Mouse (Mus musculus) intestine, postnatal 0 days (tissue): ENCODE measurements around the gene Pde4d. TPM values are rescaled to one million over a fixed set of nuclear protein-coding genes. Genes with fewer than 3 reads are reported as not detected.

ENCODE experiments used
- ATAC-seq: fragments of 200-750 bp; cut with Nextera tagmentation; 2 replicates; pipeline ENCODE4 v1.8.0; 2017; ENCODE audit warnings: mild to moderate bottlenecking, moderate TSS enrichment, moderate library complexity
- H3K27ac ChIP-seq: fragments of 300-500 bp; sonication (generic); 2 replicates; pipeline ENCODE4 v1.5.1; 2014; ENCODE audit warnings: mild to moderate bottlenecking, low read depth, low read length, moderate library complexity
- H3K27me3 ChIP-seq: fragments of 300-500 bp; sonication (generic); replicated peaks from 2 replicates; pipeline ENCODE4 v1.6.1; 2014; ENCODE audit warnings: low read length, mixed read lengths; ENCODE audit not compliant: control insufficient read depth, insufficient read depth
- H3K36me3 ChIP-seq: fragments of 300-500 bp; sonication (generic); 2 replicates; pipeline ENCODE4 v1.6.1; 2014; ENCODE audit warnings: mild to moderate bottlenecking, moderate library complexity; ENCODE audit not compliant: control insufficient read depth, insufficient read depth
- H3K4me1 ChIP-seq: fragments of 300-500 bp; sonication (generic); replicated peaks from 2 replicates; pipeline ENCODE4 v1.6.1; 2014; ENCODE audit warnings: antibody characterized with exemption, low read length, mixed read lengths; ENCODE audit not compliant: control insufficient read depth, insufficient read depth
- H3K4me2 ChIP-seq: fragments of 300-500 bp; sonication (generic); replicated peaks from 2 replicates; pipeline ENCODE4 v1.6.1; 2014; ENCODE audit warnings: low read depth, mild to moderate bottlenecking, moderate library complexity
- H3K4me3 ChIP-seq: fragments of 300-500 bp; sonication (generic); 2 replicates; pipeline ENCODE4 v1.5.1; 2014; ENCODE audit warnings: low read depth, low read length
- H3K9ac ChIP-seq: fragments of 300-500 bp; sonication (generic); 2 replicates; pipeline ENCODE4 v1.6.1; 2014; ENCODE audit warnings: mild to moderate bottlenecking, low read depth, low read length
- H3K9me3 ChIP-seq: fragments of 300-500 bp; sonication (generic); 2 replicates; pipeline ENCODE4 v1.6.1; 2016; ENCODE audit warnings: mixed run types; ENCODE audit not compliant: control insufficient read depth
- CTCF ChIP-seq: sonication (generic); IDR thresholded peaks from 2 replicates; pipeline ENCODE4 v1.5.1; 2016; ENCODE audit warnings: low read depth, mild to moderate bottlenecking, control low read depth, antibody characterized with exemption, moderate library complexity
- whole genome bisulfite sequencing: fragments of 180-500 bp; shearing (Covaris S2); extraction: QIAGEN DNeasy Blood & Tissue Kit; methylation state at CpG from one replicate; pipeline ENCODE4 v1.1.7; 2014; 5-methylcytosine and 5-hydroxymethylcytosine counted together
- polyA plus RNA-seq: library from polyadenylated mRNA; unstranded; fragments of >200 nt; fragmentation: Nextera tagmentation; extraction: Ambion mirVana; gene quantifications from 2 replicates; pipeline ENCODE4 v1.2.1, GENCODE M21; 2015

Gene Pde4d
- polyA plus RNA-seq, 1 experiment from 2014 or later: 17.8 TPM

DNA sequence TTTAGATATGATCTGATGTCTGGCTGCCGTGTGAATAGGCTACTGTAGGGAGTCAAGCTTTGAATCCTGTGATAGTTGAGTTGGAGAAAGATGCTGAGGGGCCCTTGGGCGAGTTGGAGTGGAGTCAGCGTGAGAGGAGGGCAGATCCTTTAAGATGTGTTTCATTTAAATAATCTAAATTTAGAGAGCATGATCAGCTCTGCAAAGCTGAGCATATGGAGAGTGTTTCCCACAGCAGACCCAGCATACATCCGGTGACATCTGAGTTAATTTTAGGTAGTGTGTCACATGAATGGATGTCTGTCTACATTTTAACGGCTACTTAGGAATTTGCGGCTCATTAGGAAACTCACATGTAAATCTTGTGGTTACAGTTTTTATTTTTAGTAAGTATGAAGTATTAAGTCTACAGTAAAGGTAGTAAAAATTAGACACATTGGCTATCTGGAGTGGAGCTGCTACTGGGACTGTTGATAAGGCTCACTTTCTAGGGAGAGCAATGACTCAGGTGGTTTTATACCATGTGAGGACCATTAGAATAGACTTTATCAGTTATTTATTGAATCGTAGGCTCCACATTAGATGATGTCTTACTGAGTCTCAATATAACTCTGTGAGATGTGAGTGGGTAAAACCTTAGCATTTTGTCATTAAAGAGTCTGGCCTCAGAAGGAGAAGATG lies 77.5 kb downstream of the Pde4d start:
- Histone ChIP-seq H3K9ac (no peak overlapping the region), H3K27me3 (no peaks in the 10 kb centered on the region), H3K4me1 (no peaks in the 10 kb centered on the region), H3K27ac (no peak overlapping the region), H3K4me2 (no peak overlapping the region), H3K36me3 (no peaks in the 10 kb centered on the region), H3K4me3 (no peak overlapping the region), H3K9me3 (no peaks in the 10 kb centered on the region)
- ATAC-seq: no peak
- 73% methylated on average over 7 of the region's 7 CpGs for WGBS
- TF ChIP-seq CTCF: no peak

DNA sequence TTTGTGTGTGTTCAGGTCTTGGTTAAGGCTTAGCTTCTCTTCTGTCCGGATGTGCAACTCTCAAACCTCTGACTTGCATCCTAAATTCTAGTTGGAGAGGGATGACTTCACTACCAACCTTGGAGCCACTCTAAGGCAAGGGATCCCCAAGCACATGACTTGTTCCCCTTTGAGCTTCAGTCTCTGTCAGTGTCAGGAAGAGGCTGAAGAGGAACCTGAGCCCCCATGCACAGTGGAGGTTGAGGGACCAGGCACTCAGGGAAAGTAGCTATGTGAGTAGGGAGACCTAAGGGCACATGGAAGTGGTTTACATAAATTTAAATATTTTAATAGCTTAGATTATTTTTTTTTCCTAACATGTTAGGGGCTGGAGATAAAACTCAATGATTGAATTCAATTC lies 78.6 kb downstream of the Pde4d start:
- 79% methylated on average over 1 of the region's 1 CpGs for WGBS
- no peak for TF ChIP-seq CTCF
- Histone ChIP-seq H3K9me3 (no peaks in the 10 kb centered on the region), H3K9ac (no peak overlapping the region), H3K4me3 (no peak overlapping the region), H3K36me3 (no peaks in the 10 kb centered on the region), H3K27me3 (no peaks in the 10 kb centered on the region), H3K4me1 (no peaks in the 10 kb centered on the region), H3K4me2 (no peak overlapping the region), H3K27ac (no peak overlapping the region)
- no peak for ATAC-seq

DNA sequence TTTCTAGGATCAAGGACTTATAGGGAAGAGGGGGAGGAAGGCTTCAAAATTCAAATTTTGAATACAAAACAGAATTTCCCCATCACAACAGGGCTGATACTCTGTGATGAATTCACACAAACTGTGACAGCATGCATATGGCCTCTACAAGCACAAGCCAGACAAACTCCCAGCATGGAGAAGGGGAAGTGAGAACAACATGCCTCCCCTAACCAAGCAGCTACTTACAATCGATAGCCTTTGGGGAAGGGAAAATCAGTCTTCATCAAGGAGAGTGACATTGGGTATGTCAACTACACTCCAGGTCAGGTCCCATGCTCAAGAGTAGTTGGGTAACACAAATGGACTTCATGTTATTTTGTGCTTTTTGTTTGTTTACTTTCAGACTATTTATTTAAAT lies 83.1 kb downstream of the Pde4d start:
- Histone ChIP-seq H3K9me3 (no peaks in the 10 kb centered on the region), H3K4me1 (no peaks in the 10 kb centered on the region), H3K27me3 (no peaks in the 10 kb centered on the region), H3K9ac (no peak overlapping the region), H3K27ac (no peak overlapping the region), H3K4me3 (no peak overlapping the region), H3K4me2 (no peak overlapping the region), H3K36me3 (no peaks in the 10 kb centered on the region)
- TF ChIP-seq CTCF: no peak
- 92% methylated on average over 1 of the region's 1 CpGs for WGBS
- no peak for ATAC-seq

DNA sequence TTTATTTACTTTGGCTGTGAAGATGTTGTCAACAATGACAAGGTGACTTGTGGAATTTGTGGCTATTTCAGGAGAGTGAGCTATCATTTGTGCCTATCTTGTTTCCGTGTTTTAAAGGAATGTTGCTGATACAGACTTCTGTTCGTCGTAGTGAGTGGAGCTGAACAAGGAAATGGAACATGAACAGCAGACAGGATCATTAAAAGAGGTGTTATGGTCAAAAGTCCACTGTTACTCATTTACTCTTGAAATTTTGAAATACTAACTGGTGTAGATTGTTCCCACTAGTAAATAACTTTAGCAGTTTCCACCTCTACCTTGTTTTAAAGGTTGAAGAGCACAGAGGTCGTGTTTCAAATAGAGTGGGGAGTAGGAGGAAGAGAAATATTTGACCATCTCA lies 86.7 kb downstream of the Pde4d start:
- Histone ChIP-seq H3K9me3 (no peaks in the 10 kb centered on the region), H3K27ac (peak overlapping the region; percentile 65), H3K9ac (no peak overlapping the region), H3K4me1 (no peaks in the 10 kb centered on the region), H3K27me3 (no peaks in the 10 kb centered on the region), H3K4me3 (no peak overlapping the region), H3K36me3 (no peaks in the 10 kb centered on the region), H3K4me2 (peak overlapping the region; percentile 2; the same call in 1 of the 2 replicates)
- no peak for TF ChIP-seq CTCF
- ATAC-seq: peak; percentile 95
- 24% methylated on average over 4 of the region's 4 CpGs for WGBS

DNA sequence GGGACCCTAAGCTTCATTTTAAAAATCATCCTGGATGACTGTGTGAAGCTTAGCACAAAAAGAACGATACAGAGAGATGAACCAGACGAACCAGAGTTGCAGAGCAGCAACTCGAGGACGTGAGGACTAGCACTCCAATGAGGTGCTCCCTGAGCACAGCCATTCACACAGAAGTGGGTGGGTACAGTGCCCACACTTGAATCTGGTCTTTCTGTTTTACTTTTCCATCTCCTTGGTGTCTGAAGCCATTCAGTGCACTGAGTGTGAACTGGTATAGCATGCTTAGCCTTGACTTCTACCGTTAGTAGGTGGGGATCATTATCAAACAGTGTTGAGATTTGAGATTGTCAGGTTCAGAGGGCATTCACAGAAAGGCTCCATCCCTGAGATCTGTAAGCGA lies 87.2 kb downstream of the Pde4d start:
- no peak for TF ChIP-seq CTCF
- peak; percentile 43 for ATAC-seq
- Histone ChIP-seq H3K4me3 (no peak overlapping the region), H3K36me3 (no peaks in the 10 kb centered on the region), H3K27me3 (no peaks in the 10 kb centered on the region), H3K4me1 (no peaks in the 10 kb centered on the region), H3K9ac (no peak overlapping the region), H3K27ac (peak overlapping the region; percentile 63), H3K9me3 (no peaks in the 10 kb centered on the region), H3K4me2 (peak overlapping the region; percentile 2; the same call in 1 of the 2 replicates)
- 50% methylated on average over 6 of the region's 6 CpGs for WGBS

DNA sequence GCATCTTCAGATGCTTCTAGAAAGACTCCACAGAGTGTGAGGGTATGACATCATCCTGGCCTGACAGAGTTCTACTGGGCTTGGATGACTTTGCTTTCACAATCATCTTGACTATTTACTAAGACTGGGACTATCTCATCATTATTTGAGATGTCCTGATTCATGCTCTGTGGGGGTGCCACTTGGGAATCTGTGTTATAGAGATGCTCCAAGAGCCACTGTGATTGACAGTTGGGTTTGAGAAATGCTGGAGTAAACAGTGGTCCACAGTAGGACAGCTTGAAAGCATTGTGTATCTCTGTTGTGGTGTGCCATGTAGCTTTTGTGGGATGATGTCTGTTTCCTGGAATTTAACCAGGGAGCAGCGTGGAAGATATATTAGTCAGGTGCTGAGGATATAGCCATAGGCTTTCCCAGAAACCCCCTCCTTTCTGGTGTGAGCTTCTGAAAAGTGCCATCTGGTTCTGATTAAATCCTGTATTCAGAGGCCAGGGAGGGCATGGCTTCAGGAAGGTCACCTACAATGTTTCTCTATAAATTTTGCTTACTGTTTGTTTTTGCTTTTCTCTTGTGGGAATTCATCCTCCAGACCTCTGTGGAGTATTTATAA lies 89.1 kb downstream of the Pde4d start:
- TF ChIP-seq CTCF: no peak
- H3K27ac ChIP-seq: no peak overlapping the region
- H3K4me1 ChIP-seq: no peaks in the 10 kb centered on the region
- H3K4me3 ChIP-seq: no peak overlapping the region
- no peaks in the 10 kb centered on the region for H3K9me3 ChIP-seq
- no peak overlapping the region for H3K4me2 ChIP-seq
- no peaks in the 10 kb centered on the region for H3K36me3 ChIP-seq
- 79% methylated on average over 1 of the region's 1 CpGs for WGBS
- no peaks in the 10 kb centered on the region for H3K27me3 ChIP-seq
- no peak overlapping the region for H3K9ac ChIP-seq
- ATAC-seq: no peak
